Mouse (Mus musculus) liver, adult 2 months (tissue): Measurements from ENCODE around the gene Oxnad1.

Experiments used
- CTCF ChIP-seq: fragments of 200-500 bp; IDR thresholded peaks from 2 replicates; pipeline ENCODE4 v1.5.1; 2011; ENCODE audit warnings: low read depth, low read length, control low read depth
- POLR2A ChIP-seq: fragments of 200-500 bp; IDR thresholded peaks from 2 replicates; pipeline ENCODE4 v1.6.1; 2011; ENCODE audit warnings: low read length, control low read depth; ENCODE audit not compliant: insufficient read depth; ENCODE audit errors: extremely low read depth

GRCm38 (mm10) chr14:32076896-32077575 lies 8.1 kb upstream of the Oxnad1 start:
- TF ChIP-seq CTCF (peak; percentile 95), POLR2A (no peak)
